14 mouse cellular contexts compared by ENCODE assay signal in genomic region chr11:33295422-33295821, GRCm38 (mm10). TPM values are rescaled to one million over a fixed set of nuclear protein-coding genes. Genes with fewer than 3 reads are reported as not detected.
A peak's percentile ranks its signal among the peaks of the same experiment; 100 is the strongest.
DNase-seq lines count a peak whose midpoint lies in the region; ATAC-seq and TF ChIP-seq lines count a peak whose summit lies in the region.
"Had no signal": no experiment of that assay in that cellular context is flagged by ENCODE, and none has a peak within 500 bp of the region (broad histone marks: within the 10 kb centered on the region; RNA-seq: fewer than 3 reads in every experiment).

No protein-coding gene starts in this region.

- H3K4me2 ChIP-seq in embryonic facial prominence, embryonic 11.5 days (ENCODE audit: low read depth, low read length), result no peak overlapping the region
- H3K4me2 ChIP-seq: embryonic facial prominence, embryonic 15.5 days; limb, embryonic 12.5 days had no signal

- no peaks in the 10 kb centered on the region for H3K36me3 ChIP-seq in embryonic facial prominence, embryonic 11.5 days (replicated peaks; ENCODE audit: control insufficient read depth, insufficient read depth, low read depth, low read length)
- no peaks in the 10 kb centered on the region for H3K36me3 ChIP-seq in embryonic facial prominence, embryonic 10.5 days (replicated peaks)
- no peaks in the 10 kb centered on the region for H3K36me3 ChIP-seq in MEL (ENCODE audit: control insufficient read depth in 1 of 2, insufficient read depth in 2 of 2, low read length in 2 of 2)
- H3K36me3 ChIP-seq in thymus, adult 2 months (ENCODE audit: control insufficient read depth, insufficient read depth, low read length), result no peaks in the 10 kb centered on the region
- H3K36me3 ChIP-seq: embryonic facial prominence, embryonic 15.5 days; G1E; limb, embryonic 12.5 days had no signal

- no peaks in the 10 kb centered on the region for H3K79me2 ChIP-seq in MEL (ENCODE audit: control insufficient read depth, insufficient read depth, low read length, poor library complexity)

- H3K27me3 ChIP-seq in embryonic facial prominence, embryonic 11.5 days (ENCODE audit: control insufficient read depth, insufficient read depth, low read length), result no peaks in the 10 kb centered on the region
- H3K27me3 ChIP-seq in embryonic facial prominence, embryonic 10.5 days (replicated peaks; ENCODE audit: low read depth, poor library complexity, severe bottlenecking), result no peaks in the 10 kb centered on the region
- peaks cover 4 to 8% of the 10 kb centered on the region in 2 experiments for H3K27me3 ChIP-seq in MEL (ENCODE audit: control insufficient read depth in 1 of 2, insufficient read depth in 2 of 2, low read length in 2 of 2)
- no peaks in the 10 kb centered on the region for H3K27me3 ChIP-seq in thymus, adult 2 months (ENCODE audit: control insufficient read depth, insufficient read depth, low read length)
- H3K27me3 ChIP-seq: embryonic facial prominence, embryonic 15.5 days; limb, embryonic 12.5 days had no signal

- no peak for ATAC-seq in embryonic facial prominence, embryonic 11.5 days (replicated peaks; ENCODE audit: insufficient number of reproducible peaks, low FRiP score, low TSS enrichment, low read depth)

- DNase-seq in embryonic facial prominence, embryonic 11.5 days (ENCODE audit: low spot score), result peak; percentile 64
- no peak for DNase-seq in embryonic facial prominence, embryonic 10.5 days (ENCODE audit: low spot score)
- peak; percentile 2 to 23 for DNase-seq in layer of hippocampus, postnatal 14 days (ENCODE audit: low spot score in 2 of 2)
- DNase-seq in layer of hippocampus, postnatal 10 days (ENCODE audit: low spot score in 2 of 2), result no peak
- peak; percentile 30 for DNase-seq in MEL (ENCODE audit: low read depth, low spot score)
- peak; percentile 19 for DNase-seq in embryo, embryonic 11.5 days (ENCODE audit: low read depth, low spot score)
- no peak for DNase-seq in thymus, postnatal 36 days
- no peak for DNase-seq in thymus, adult 2 months

- H3K9me3 ChIP-seq in embryonic facial prominence, embryonic 11.5 days (replicated peaks; ENCODE audit: control insufficient read depth, low read length), result no peaks in the 10 kb centered on the region
- H3K9me3 ChIP-seq in embryonic facial prominence, embryonic 10.5 days, result no peaks in the 10 kb centered on the region
- no peaks in the 10 kb centered on the region for H3K9me3 ChIP-seq in MEL (replicated peaks; ENCODE audit: insufficient read depth, low read length)
- H3K9me3 ChIP-seq: embryonic facial prominence, embryonic 15.5 days; G1E; limb, embryonic 12.5 days had no signal

- no peaks in the 10 kb centered on the region for H3K4me1 ChIP-seq in embryonic facial prominence, embryonic 11.5 days (ENCODE audit: control insufficient read depth, insufficient read depth, low read length)
- peaks cover 12% of the 10 kb centered on the region for H3K4me1 ChIP-seq in embryonic facial prominence, embryonic 10.5 days
- no peaks in the 10 kb centered on the region; a peak in 1 of 4 replicates for H3K4me1 ChIP-seq in MEL (ENCODE audit: control insufficient read depth in 1 of 2, insufficient read depth in 2 of 2, low read length in 2 of 2)
- no peaks in the 10 kb centered on the region for H3K4me1 ChIP-seq in thymus, adult 2 months (replicated peaks; ENCODE audit: control insufficient read depth, insufficient read depth, low read length)
- H3K4me1 ChIP-seq: embryonic facial prominence, embryonic 15.5 days had no signal

- TF ChIP-seq CTCF in MEL (IDR thresholded peaks at IDR 0.05 in 2 of 3, conservative IDR thresholded peaks at IDR 0.05 in 1 of 3; ENCODE audit: control insufficient read depth in 1 of 3, insufficient read depth in 1 of 3, low read depth in 2 of 3, low read length in 3 of 3, poor library complexity in 1 of 3, severe bottlenecking in 1 of 3), result peak in 2 of 3 experiments; percentile 23 to 66; a peak in 3 of 6 replicates
- no peak for TF ChIP-seq CTCF in thymus, adult 2 months (IDR thresholded peaks at IDR 0.05; ENCODE audit: borderline replicate concordance, control insufficient read depth, extremely low read depth, insufficient read depth, low read length, poor library complexity)

- WGBS in embryonic facial prominence, embryonic 11.5 days, result 40% methylated on average over 3 of the region's 3 CpGs
- WGBS in embryonic facial prominence, embryonic 10.5 days, result 50% methylated on average over 3 of the region's 3 CpGs
- WGBS in thymus, adult 2 months, result 60% methylated on average over 3 of the region's 3 CpGs

- TF ChIP-seq RAD21 in MEL (IDR thresholded peaks at IDR 0.05; ENCODE audit: low read depth, low read length), result peak; percentile 53

- H3K27ac ChIP-seq in embryonic facial prominence, embryonic 11.5 days (replicated peaks; ENCODE audit: low read depth, low read length), result no peak overlapping the region
- no peak overlapping the region for H3K27ac ChIP-seq in embryonic facial prominence, embryonic 10.5 days (replicated peaks)
- no peak overlapping the region for H3K27ac ChIP-seq in MEL (ENCODE audit: control insufficient read depth, low read depth, low read length)
- H3K27ac ChIP-seq in thymus, adult 2 months (ENCODE audit: control insufficient read depth, insufficient read depth, low read length), result no peak overlapping the region
- H3K27ac ChIP-seq: embryonic facial prominence, embryonic 15.5 days; limb, embryonic 12.5 days had no signal

- no peak overlapping the region for H3K4me3 ChIP-seq in embryonic facial prominence, embryonic 11.5 days (ENCODE audit: low read depth, low read length)
- no peak overlapping the region for H3K4me3 ChIP-seq in embryonic facial prominence, embryonic 10.5 days
- H3K4me3 ChIP-seq in MEL (ENCODE audit: control insufficient read depth in 1 of 2, insufficient read depth in 1 of 2, low read depth in 2 of 2, low read length in 2 of 2), result no peak overlapping the region
- no peak overlapping the region for H3K4me3 ChIP-seq in thymus, adult 2 months (ENCODE audit: control insufficient read depth, insufficient read depth, low read length)
- H3K4me3 ChIP-seq: embryonic facial prominence, embryonic 15.5 days; limb, embryonic 12.5 days had no signal

- no peak for TF ChIP-seq POLR2A in MEL (IDR thresholded peaks at IDR 0.05; ENCODE audit: control insufficient read depth in 1 of 2, insufficient read depth in 1 of 2, low read depth in 1 of 2, low read length in 2 of 2, poor library complexity in 1 of 2)
- TF ChIP-seq POLR2A in thymus, adult 2 months (IDR thresholded peaks at IDR 0.05; ENCODE audit: control insufficient read depth, extremely low read depth, insufficient read depth, low read length, poor library complexity), result no peak

- TF ChIP-seq EP300 in MEL (IDR thresholded peaks at IDR 0.05; ENCODE audit: low read depth in 1 of 2, low read length in 2 of 2), result no peak

- no peak overlapping the region for H3K9ac ChIP-seq in embryonic facial prominence, embryonic 11.5 days (replicated peaks; ENCODE audit: low read length)
- H3K9ac ChIP-seq in MEL (ENCODE audit: control insufficient read depth, low read depth, low read length, poor library complexity, severe bottlenecking), result no peak overlapping the region
- H3K9ac ChIP-seq: embryonic facial prominence, embryonic 15.5 days; limb, embryonic 12.5 days had no signal

TF ChIP-seq in MEL, 35 proteins besides CTCF, POLR2A, EP300 and RAD21:
- TF ChIP-seq RCOR1 (IDR thresholded peaks at IDR 0.05; ENCODE audit: low read depth, low read length), result no peak
- TF ChIP-seq MAX (IDR thresholded peaks at IDR 0.05; ENCODE audit: low read length), result no peak
- TF ChIP-seq SMC3 (IDR thresholded peaks at IDR 0.05; ENCODE audit: low read depth, low read length), result peak; percentile 74
- peak; percentile 52 for TF ChIP-seq ZC3H11A (IDR thresholded peaks at IDR 0.05; ENCODE audit: low read depth, low read length)
TF ChIP-seq in MEL: peak in this region for 2.

RNA-seq across cellular contexts. Expression of gene Gm12117, which starts 18.9 kb away (rescaled TPM):
- not detected in 2 replicates for polyA plus RNA-seq in embryonic facial prominence, embryonic 11.5 days (2014; fragmentation: Nextera tagmentation; extraction: Ambion mirVana)
- 0.39 TPM in 1 of 2 replicates, not detected in the other for polyA plus RNA-seq in embryonic facial prominence, embryonic 10.5 days (2016; fragmentation: Nextera tagmentation; extraction: Ambion mirVana)
- total RNA-seq in layer of hippocampus, postnatal 14 days (2021), result under 1 TPM in 1 of 2 experiments, not detected in 1; 0.69 TPM
- under 1 TPM in 1 of 2 experiments, not detected in 1; 0.36 TPM for total RNA-seq in layer of hippocampus, postnatal 10 days (2021)
- total RNA-seq in MEL (2012; rRNA removed), result not detected in 2 replicates
- under 1 TPM in 1 of 2 experiments, not detected in 1; 0.40 TPM for polyA plus RNA-seq in MEL (2012; ENCODE audit: insufficient read depth in 1 of 2, insufficient read length in 2 of 2, low read depth in 1 of 2, low replicate concordance in 2 of 2, missing spikeins in 1 of 2)
- polyA plus RNA-seq in thymus, adult 2 months (2012; rRNA removed), result not detected in 2 replicates
- polyA plus RNA-seq: embryonic facial prominence, embryonic 15.5 days; G1E; heart, embryonic 16.5 days; neural tube, embryonic 14.5 days; stomach, embryonic 16.5 days had no signal

Comparison
In these comparisons a context has a peak if more than half of its experiments do, and no peak if none do; other contexts are left out.
1. DNase-seq: peak in embryonic facial prominence, embryonic 11.5 days (single experiment), layer of hippocampus, postnatal 14 days (2 of 2), MEL (single experiment) and embryo, embryonic 11.5 days (single experiment); none in embryonic facial prominence, embryonic 10.5 days (single experiment), layer of hippocampus, postnatal 10 days (0 of 2), thymus, postnatal 36 days (0 of 2) and thymus, adult 2 months (single experiment).